Comparison of ENCODE assay signal across 20 mouse cellular contexts in the genomic region with DNA sequence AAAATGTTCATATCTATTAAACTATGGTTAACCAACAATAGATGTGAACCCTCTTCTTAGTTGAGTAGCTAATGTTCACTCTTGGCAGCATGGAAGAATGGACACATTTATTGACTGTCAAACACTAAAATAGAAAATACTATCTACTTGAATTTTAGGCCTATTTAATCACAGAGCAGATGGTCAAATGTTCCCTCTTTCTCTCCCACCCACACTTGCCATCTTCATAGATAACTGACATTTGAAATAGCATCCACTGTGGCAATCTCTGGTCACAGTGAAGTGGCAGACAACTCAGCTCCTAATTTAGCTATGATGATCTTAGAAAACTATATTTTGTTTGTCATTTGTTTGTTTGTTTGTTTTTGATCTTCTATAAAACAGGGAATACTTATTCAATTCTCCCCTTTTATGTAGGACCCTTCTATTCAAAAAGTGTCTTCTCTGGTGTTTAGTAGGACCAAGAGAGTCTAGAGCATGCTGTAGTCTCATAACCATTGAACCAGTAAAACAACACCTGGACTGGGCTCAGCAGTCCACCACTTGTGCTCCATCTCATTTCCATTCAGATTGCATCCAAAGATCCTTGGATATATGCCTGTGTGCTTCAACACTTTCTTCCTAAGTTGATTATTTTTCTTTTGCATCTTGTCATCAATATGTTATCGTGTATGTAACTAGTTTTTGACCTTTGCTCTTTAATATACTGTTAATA.
DNase-seq lines count a peak whose midpoint lies in the region; ATAC-seq and TF ChIP-seq lines count a peak whose summit lies in the region.
"Had no signal": no experiment of that assay in that cellular context is flagged by ENCODE, and none has a peak within 500 bp of the region (broad histone marks: within the 10 kb centered on the region; RNA-seq: fewer than 3 reads in every experiment).

No protein-coding gene starts in this region.

- no peaks in the 10 kb centered on the region for H3K36me3 ChIP-seq in midbrain, postnatal 0 days (ENCODE audit: insufficient read depth, low read length)
- no peaks in the 10 kb centered on the region for H3K36me3 ChIP-seq in midbrain, embryonic 13.5 days
- H3K36me3 ChIP-seq: embryonic facial prominence, embryonic 13.5 days; forebrain, embryonic 15.5 days; heart, embryonic 10.5 days; hindbrain, embryonic 12.5 days; intestine, embryonic 15.5 days had no signal

- H3K27ac ChIP-seq in midbrain, postnatal 0 days (ENCODE audit: low read depth, low read length): no peak overlapping the region
- H3K27ac ChIP-seq in midbrain, embryonic 13.5 days: no peak overlapping the region
- H3K27ac ChIP-seq: embryonic facial prominence, embryonic 13.5 days; forebrain, embryonic 15.5 days; heart, embryonic 10.5 days; hindbrain, embryonic 12.5 days; intestine, embryonic 15.5 days had no signal

- WGBS in midbrain, postnatal 0 days: 68% methylated on average over 1 of the region's 1 CpGs
- 70% methylated on average over 1 of the region's 1 CpGs for WGBS in midbrain, embryonic 13.5 days

- no peak overlapping the region for H3K4me2 ChIP-seq in midbrain, postnatal 0 days (ENCODE audit: low read depth, low read length, poor library complexity, severe bottlenecking)
- no peak overlapping the region for H3K4me2 ChIP-seq in midbrain, embryonic 13.5 days (replicated peaks)
- H3K4me2 ChIP-seq: embryonic facial prominence, embryonic 13.5 days; forebrain, embryonic 15.5 days; hindbrain, embryonic 12.5 days; intestine, embryonic 15.5 days had no signal

- H3K27me3 ChIP-seq in midbrain, postnatal 0 days (ENCODE audit: insufficient read depth, low read length): no peaks in the 10 kb centered on the region
- no peaks in the 10 kb centered on the region for H3K27me3 ChIP-seq in midbrain, embryonic 13.5 days
- H3K27me3 ChIP-seq: embryonic facial prominence, embryonic 13.5 days; forebrain, embryonic 15.5 days; hindbrain, embryonic 12.5 days; intestine, embryonic 15.5 days had no signal

- no peak overlapping the region for H3K9ac ChIP-seq in midbrain, postnatal 0 days (replicated peaks; ENCODE audit: low read length, poor library complexity, severe bottlenecking)
- no peak overlapping the region for H3K9ac ChIP-seq in midbrain, embryonic 13.5 days (replicated peaks)
- H3K9ac ChIP-seq: embryonic facial prominence, embryonic 13.5 days; forebrain, embryonic 15.5 days; hindbrain, embryonic 12.5 days; intestine, embryonic 15.5 days had no signal

- ATAC-seq in midbrain, postnatal 0 days (ENCODE audit: low FRiP score): no peak; the same call in 1 of the 2 replicates
- no peak for ATAC-seq in midbrain, embryonic 13.5 days
- ATAC-seq: forebrain, embryonic 15.5 days; intestine, embryonic 15.5 days had no signal

- TF ChIP-seq CTCF in midbrain, postnatal 0 days (IDR thresholded peaks at IDR 0.05): no peak

- H3K9me3 ChIP-seq in midbrain, postnatal 0 days (ENCODE audit: low read length): no peaks in the 10 kb centered on the region
- H3K9me3 ChIP-seq in midbrain, embryonic 13.5 days: no peaks in the 10 kb centered on the region
- H3K9me3 ChIP-seq: embryonic facial prominence, embryonic 13.5 days; forebrain, embryonic 15.5 days; heart, embryonic 10.5 days; hindbrain, embryonic 12.5 days; intestine, embryonic 15.5 days had no signal

- no peak overlapping the region for H3K4me3 ChIP-seq in midbrain, postnatal 0 days (ENCODE audit: low read depth, low read length)
- no peak overlapping the region for H3K4me3 ChIP-seq in midbrain, embryonic 13.5 days (replicated peaks)
- H3K4me3 ChIP-seq: embryonic facial prominence, embryonic 13.5 days; forebrain, embryonic 15.5 days; heart, embryonic 10.5 days; hindbrain, embryonic 12.5 days; intestine, embryonic 15.5 days had no signal

- peaks cover 3% of the 10 kb centered on the region; the same call in 1 of the 2 replicates for H3K4me1 ChIP-seq in midbrain, postnatal 0 days (ENCODE audit: insufficient read depth, low read length)
- H3K4me1 ChIP-seq in midbrain, embryonic 13.5 days (replicated peaks): no peaks in the 10 kb centered on the region
- H3K4me1 ChIP-seq: embryonic facial prominence, embryonic 13.5 days; forebrain, embryonic 15.5 days; heart, embryonic 10.5 days; hindbrain, embryonic 12.5 days; intestine, embryonic 15.5 days had no signal

- DNase-seq in cerebellum, postnatal 14 days: peak; percentile 37 to 62
- no peak for DNase-seq in cerebellum, postnatal 4 days (ENCODE audit: low spot score in 2 of 2)
- peak; percentile 11 for DNase-seq in layer of hippocampus, adult 11-12 months (ENCODE audit: low spot score)
- DNase-seq in layer of hippocampus, postnatal 36 days: no peak
- peak; percentile 28 for DNase-seq in midbrain, postnatal 0 days (ENCODE audit: low spot score)
- peak; percentile 36 for DNase-seq in telencephalon, adult 2 months (ENCODE audit: low read depth, low spot score)
- no peak for DNase-seq in embryo, embryonic 11 days
- DNase-seq: adrenal gland, adult 2 months; adrenal gland, postnatal 25 days; cerebellum, adult 18-20 months; gastrocnemius, postnatal 10 days; heart, adult 18-20 months; heart, postnatal 10 days; heart, postnatal 4 days had no signal

Comparison
In these comparisons a context has a peak if more than half of its experiments do, and no peak if none do; other contexts are left out.
1. DNase-seq: peak in cerebellum, postnatal 14 days (2 of 2), layer of hippocampus, adult 11-12 months (single experiment), midbrain, postnatal 0 days (single experiment) and telencephalon, adult 2 months (single experiment); none in cerebellum, postnatal 4 days (0 of 2), layer of hippocampus, postnatal 36 days (0 of 2) and embryo, embryonic 11 days (single experiment).